Mouse (Mus musculus) mouse trophoblast stem cell (cell line): ENCODE results near the gene Vat1l.

ENCODE experiments used
- in situ Hi-C, 2 experiments: fragments of 300-500 bp; cut with MseI, MboI; formaldehyde crosslinking; loops; 2 replicates in 1 of 2; 3 replicates in 1 of 2; pipeline ENCODE4 v1.15.1; 2025

Vat1l gene

GRCm38 (mm10) chr8:114295749-114296067 is 90.3 kb downstream of the Vat1l start:
- in situ Hi-C loops, result no loop called here

DNA sequence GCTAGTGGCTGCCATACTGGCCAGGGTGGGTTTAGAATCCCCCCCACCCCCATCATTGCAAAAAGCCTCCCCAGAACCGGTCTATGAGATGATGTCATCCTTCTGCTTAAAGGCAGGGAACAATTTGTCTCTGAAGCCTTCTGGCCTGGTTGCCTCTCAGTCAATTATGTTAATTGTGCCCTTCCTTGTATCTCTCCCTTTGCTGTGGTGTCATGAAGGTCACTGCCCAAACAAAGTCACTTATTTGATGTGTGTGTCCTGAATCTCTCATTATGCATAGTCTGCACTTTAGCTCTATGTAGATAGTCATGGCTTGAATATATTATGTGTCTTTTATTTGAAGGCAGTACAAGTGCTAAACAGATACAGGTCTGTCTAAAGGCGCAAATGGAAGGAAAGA is 92.8 kb downstream of the Vat1l start:
- in situ Hi-C loops, result no loop called here

GRCm38 (mm10) chr8:114300072-114300471 is 94.7 kb downstream of the Vat1l start:
- in situ Hi-C loops, result no loop called here

- in situ Hi-C loops, result no loop called here
Observed at GRCm38 (mm10) chr8:114306296-114306695, 100.9 kb downstream of the Vat1l start.

- in situ Hi-C loops, result no loop called here
Observed at GRCm38 (mm10) chr8:114314669-114315325, 109.4 kb downstream of the Vat1l start.

DNA sequence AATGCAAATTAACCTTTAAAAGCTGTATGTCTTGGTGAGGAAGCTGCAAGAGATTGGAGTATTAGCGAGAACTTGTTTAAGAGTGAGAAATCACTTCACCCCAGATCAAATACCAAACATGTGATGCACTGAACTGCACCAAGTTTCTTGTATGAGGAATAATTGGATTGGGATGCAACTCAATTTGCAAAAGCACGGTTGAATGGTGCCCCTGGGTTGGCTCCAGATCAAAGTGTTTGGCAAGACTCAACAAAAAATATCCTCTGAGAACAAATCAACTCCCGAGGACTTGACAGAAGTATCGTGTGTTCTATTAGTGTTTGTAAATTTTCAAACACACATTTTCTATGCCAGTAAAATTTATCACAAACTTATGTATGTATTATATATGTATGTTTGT is 112.7 kb downstream of the Vat1l start:
- in situ Hi-C loops, result no loop called here

GRCm38 (mm10) chr8:114322096-114322495 is 116.7 kb downstream of the Vat1l start:
- in situ Hi-C loops, result no loop called here

GRCm38 (mm10) chr8:114331928-114332327 is 126.5 kb downstream of the Vat1l start:
- in situ Hi-C loops, result no loop called here

DNA sequence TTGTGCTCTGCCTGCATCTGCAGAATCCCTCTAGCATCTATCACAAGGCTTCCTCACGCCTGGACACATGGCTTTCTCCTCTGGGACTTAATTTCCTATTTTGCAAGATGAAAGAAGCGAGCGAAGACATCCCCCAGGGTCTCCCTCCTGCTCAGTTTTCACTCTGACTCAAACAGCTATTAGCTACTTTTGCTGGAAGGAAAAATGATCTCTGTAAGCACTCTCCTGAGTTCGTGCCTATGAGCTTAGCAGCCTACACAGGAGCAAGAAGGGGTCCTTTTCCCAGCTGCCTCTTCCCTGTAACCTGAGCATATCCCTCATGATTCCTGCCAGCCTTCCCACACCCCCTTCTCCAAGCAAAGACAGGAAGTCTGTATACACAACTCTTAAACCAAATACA is 127.5 kb downstream of the Vat1l start:
- in situ Hi-C loops, result no loop called here

DNA sequence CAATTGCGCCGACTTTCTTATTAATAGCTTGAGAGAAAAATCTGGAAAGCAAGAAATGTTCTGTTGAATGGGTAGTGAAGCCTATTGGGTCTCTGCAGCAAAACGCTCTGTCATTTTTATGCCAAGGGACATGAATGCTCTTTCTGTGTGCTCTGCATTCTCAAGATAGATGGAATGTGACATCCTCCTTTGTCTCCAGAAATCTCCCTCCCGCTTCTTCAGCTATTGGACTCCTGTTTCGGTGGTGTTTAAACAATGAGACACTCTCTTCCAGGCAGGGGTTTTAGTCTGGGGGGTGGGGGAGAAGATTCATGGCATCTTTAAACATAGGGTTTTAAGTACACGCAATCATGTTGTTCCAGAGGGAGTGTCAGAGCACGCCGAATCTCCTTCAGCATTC is 130.3 kb downstream of the Vat1l start:
- in situ Hi-C loops, result no loop called here

DNA sequence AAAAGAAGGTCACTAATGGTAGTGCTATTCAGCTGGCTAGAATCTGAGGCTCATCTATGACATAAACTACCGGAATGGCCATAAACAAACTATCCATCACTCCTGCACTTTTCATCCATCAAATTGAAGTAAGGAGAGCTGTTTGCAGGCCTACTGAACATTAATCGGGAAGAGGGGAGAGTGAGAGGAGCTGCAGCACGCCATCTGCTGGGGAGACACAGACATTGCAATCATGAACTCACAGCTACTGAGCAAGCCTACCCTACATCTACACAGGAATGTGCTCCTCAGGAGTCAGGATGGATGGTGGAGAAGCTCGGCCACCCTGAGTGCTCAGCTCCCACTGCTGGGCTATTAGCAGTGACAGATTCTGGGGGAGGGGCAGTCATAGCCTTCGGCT is 136.9 kb downstream of the Vat1l start:
- in situ Hi-C loops, result no loop called here

GRCm38 (mm10) chr8:114344789-114345188 is 139.4 kb downstream of the Vat1l start:
- in situ Hi-C loops, result no loop called here

DNA sequence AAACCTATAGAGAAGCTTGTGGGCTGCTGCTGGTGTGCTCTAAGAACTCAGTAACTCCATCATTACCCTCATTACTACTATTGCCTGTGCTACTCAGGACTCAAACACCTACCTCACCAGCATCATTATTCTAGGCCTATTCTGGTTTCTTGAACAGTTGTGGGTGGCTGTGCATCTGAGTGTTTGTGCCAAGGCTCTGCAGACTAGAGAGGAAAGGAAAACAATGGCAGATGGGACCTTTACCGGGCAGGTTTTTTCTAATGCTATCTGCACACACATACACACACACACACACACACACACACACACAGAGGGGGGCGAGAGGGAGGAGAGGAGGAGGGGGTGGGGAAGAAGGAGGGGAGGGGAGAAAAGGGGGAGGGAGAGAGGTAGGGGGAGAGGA is 140.6 kb downstream of the Vat1l start:
- in situ Hi-C loops, result no loop called here

DNA sequence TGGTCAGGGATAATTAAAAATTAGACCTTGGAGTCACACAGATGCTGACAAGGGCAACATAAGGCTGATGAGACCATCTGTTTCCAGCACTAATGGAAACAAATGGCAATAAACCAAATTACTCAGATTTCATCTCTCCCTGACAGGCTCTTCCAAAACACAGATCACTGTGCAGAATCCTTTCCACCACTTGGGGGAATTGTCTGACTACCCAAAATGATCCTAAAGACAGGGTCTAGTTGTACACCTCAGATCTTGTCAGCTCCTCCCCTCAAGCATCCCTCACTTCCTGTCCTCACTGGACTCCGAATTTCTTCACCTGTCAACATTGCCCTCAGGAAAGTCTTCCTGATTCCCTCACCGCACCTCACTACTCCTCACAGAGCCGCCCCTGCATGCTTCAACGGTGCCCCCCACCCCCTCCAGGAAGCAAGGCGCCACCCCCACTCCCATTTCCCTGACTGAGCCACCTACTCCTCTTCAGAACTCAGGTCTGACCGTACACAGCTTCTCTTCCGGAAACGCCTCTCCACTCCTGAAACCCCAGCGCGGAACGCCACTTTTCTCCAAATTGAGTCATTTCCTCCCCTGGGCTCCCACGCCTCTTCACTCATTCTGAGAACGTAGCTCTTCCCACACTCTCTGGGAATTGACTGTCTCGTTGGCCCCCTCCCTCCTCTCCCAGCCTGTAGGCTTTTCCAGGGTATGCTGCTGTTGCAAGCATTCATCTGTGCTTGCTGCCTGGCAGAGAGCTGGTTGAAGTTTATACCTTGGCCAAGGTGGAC is 146.4 kb downstream of the Vat1l start:
- in situ Hi-C loops, result loop anchor here in 1 of 2 experiments (25.0 kb wide), 1 partner anchor 690 kb away; no protein-coding TSS in a partner anchor

DNA sequence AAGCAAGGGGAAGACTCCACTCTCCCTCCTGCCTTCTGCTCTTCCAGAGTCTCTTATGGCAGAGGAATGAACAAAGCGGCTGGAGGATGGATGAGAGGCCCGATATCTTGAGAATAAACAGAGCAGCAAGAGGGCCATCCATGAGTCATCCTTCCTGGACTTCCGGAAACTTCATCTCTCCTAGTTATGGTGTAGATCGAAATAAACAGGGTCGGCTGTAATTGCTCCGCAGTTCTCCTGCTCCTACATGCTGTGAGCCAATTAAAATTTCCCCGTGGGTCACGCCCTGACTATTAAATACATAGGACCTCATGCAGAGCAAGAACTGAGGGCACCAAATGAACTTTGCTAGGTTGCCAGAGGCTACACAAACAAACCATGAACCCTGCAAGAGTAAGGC is 155.1 kb downstream of the Vat1l start:
- in situ Hi-C loops, result loop anchor here in 1 of 2 experiments (25.0 kb wide), 1 partner anchor 698 kb away; no protein-coding TSS in a partner anchor

- in situ Hi-C loops, result loop anchor here in 1 of 2 experiments (25.0 kb wide), 1 partner anchor 701 kb away; no protein-coding TSS in a partner anchor
Observed at GRCm38 (mm10) chr8:114363167-114363566, 157.8 kb downstream of the Vat1l start.

GRCm38 (mm10) chr8:114363656-114364055 is 158.2 kb downstream of the Vat1l start:
- in situ Hi-C loops, result loop anchor here in 1 of 2 experiments (25.0 kb wide), 1 partner anchor 701 kb away; no protein-coding TSS in a partner anchor

GRCm38 (mm10) chr8:114369038-114369976 is 163.9 kb downstream of the Vat1l start:
- in situ Hi-C loops, result loop anchor here in 1 of 2 experiments (5.0 to 25.0 kb wide), 2 partner anchors 287 to 707 kb away; no protein-coding TSS in a partner anchor

- in situ Hi-C loops, result loop anchor here (5.0 to 25.0 kb wide), 3 partner anchors 292 to 712 kb away; no protein-coding TSS in a partner anchor
Observed at GRCm38 (mm10) chr8:114374390-114374789, 169.0 kb downstream of the Vat1l start.

DNA sequence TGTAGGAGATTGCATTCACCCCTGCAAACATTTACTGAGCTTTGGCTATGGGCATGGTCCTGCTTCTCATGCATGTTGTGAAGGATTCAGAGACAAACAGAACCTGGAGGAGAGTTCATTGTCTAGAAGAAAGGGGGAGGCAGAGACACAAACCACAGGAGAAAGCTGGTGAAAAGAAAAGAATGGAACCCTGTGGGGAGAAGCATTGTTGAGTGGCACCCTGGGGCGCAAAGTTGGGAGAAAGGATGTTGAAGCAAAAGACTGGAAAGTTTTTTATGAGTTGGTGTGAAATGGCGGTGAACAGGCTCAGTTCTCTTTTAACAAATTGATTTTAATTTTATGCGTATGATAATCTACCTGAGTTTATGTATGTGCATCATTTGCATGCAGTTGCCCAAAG is 178.8 kb downstream of the Vat1l start:
- in situ Hi-C loops, result no loop called here

DNA sequence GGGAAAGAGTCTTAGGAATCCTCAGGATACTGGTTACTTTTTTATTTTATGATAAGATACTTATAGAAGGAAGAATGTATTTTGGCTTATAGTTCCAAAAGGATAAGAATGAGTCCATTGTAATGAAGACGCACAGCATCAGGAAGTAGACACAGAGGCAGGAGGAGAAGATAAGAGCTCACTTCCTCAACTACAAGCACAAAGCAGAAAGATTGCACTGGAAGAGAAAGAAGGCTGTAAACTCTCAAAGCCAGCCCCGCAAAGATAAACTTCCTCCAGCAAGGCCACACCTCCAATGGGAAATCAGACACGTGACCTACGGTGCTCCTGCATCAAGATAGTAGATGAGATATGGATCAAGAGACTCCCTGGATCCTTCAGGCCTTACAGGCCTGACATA is 182.1 kb downstream of the Vat1l start:
- in situ Hi-C loops, result no loop called here
